Mouse (Mus musculus): Measurements from ENCODE around the gene Poc1b.

GRCm38 (mm10) chr10:99061418-99061817 lies 45.4 kb upstream of the Poc1b start:
- TF ChIP-seq CTCF (IDR thresholded peaks at IDR 0.05) (no peak), EP300 (IDR thresholded peaks at IDR 0.05; ENCODE audit: insufficient read depth, low read depth, low read length) (no peak)
